14 mouse cellular contexts compared by ENCODE assay signal in genomic region chr3:9938651-9939050, GRCm38 (mm10).
"Had no signal": no experiment of that assay in that cellular context is flagged by ENCODE, and none has a peak within 500 bp of the region (broad histone marks: within the 10 kb centered on the region; RNA-seq: fewer than 3 reads in every experiment).

No protein-coding gene starts in this region.

- H3K9me3 ChIP-seq: limb, embryonic 15.5 days; liver, embryonic 12.5 days; megakaryocyte, embryonic 14.5 days; midbrain, embryonic 12.5 days had no signal

- H3K36me3 ChIP-seq: limb, embryonic 15.5 days; liver, embryonic 12.5 days; midbrain, embryonic 12.5 days had no signal

- DNase-seq: kidney, postnatal 10 days; kidney, postnatal 4 days; lung, embryonic 14.5 days; lung, postnatal 10 days; right cerebral cortex, adult 18-20 months; right cerebral cortex, postnatal 25 days; thymus, postnatal 36 days had no signal

- ATAC-seq: liver, embryonic 12.5 days; midbrain, embryonic 16.5 days had no signal

- H3K9ac ChIP-seq: limb, embryonic 15.5 days; liver, embryonic 12.5 days; lung, embryonic 14.5 days; midbrain, embryonic 12.5 days had no signal

- H3K4me2 ChIP-seq: limb, embryonic 15.5 days; liver, embryonic 12.5 days; lung, embryonic 14.5 days; midbrain, embryonic 12.5 days had no signal

- H3K27me3 ChIP-seq: limb, embryonic 15.5 days; liver, embryonic 12.5 days; megakaryocyte, embryonic 14.5 days; midbrain, embryonic 12.5 days had no signal

- H3K4me3 ChIP-seq: layer of hippocampus, adult 2 months; limb, embryonic 15.5 days; liver, embryonic 12.5 days; megakaryocyte, embryonic 14.5 days; midbrain, embryonic 12.5 days had no signal

- H3K4me1 ChIP-seq: limb, embryonic 15.5 days; liver, embryonic 12.5 days; midbrain, embryonic 12.5 days had no signal

- H3K27ac ChIP-seq: layer of hippocampus, adult 2 months; limb, embryonic 15.5 days; liver, embryonic 12.5 days; macrophage; midbrain, embryonic 12.5 days had no signal
